Mouse (Mus musculus): ENCODE measurements around the gene Eva1a.

DNA sequence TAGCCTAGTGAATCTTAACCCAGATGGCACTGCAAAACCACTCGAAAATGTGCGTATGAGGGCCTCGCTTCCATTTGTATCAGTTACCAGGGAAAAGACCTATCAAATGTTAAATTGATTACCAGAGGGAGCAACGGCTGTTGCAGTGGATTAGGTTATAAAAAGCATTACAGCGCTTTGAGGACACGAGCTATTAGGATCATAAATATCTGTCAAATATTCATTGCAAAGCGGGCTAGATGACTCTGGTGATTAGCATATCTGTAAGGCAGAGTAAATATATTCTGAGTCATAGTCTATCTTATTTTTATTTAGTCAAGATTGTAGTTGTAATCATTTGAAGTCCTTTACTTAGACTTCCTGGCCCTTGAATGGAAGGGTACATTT is 92.7 kb downstream of the Eva1a start:
- TF ChIP-seq CTCF (IDR thresholded peaks at IDR 0.05; ENCODE audit: extremely low read depth, insufficient read length, insufficient replicate concordance, low read depth, low read length) = no peak
- TF ChIP-seq POLR2A (IDR thresholded peaks at IDR 0.05; ENCODE audit: low read depth, low read length) = no peak
